Mouse (Mus musculus): ENCODE results near the gene Nudt11. TPM values are rescaled to one million over a fixed set of nuclear protein-coding genes. Genes with fewer than 3 reads are reported as not detected.

The Nudt11 gene
- polyA plus RNA-seq (2017; shearing (Covaris generic)): not detected

DNA sequence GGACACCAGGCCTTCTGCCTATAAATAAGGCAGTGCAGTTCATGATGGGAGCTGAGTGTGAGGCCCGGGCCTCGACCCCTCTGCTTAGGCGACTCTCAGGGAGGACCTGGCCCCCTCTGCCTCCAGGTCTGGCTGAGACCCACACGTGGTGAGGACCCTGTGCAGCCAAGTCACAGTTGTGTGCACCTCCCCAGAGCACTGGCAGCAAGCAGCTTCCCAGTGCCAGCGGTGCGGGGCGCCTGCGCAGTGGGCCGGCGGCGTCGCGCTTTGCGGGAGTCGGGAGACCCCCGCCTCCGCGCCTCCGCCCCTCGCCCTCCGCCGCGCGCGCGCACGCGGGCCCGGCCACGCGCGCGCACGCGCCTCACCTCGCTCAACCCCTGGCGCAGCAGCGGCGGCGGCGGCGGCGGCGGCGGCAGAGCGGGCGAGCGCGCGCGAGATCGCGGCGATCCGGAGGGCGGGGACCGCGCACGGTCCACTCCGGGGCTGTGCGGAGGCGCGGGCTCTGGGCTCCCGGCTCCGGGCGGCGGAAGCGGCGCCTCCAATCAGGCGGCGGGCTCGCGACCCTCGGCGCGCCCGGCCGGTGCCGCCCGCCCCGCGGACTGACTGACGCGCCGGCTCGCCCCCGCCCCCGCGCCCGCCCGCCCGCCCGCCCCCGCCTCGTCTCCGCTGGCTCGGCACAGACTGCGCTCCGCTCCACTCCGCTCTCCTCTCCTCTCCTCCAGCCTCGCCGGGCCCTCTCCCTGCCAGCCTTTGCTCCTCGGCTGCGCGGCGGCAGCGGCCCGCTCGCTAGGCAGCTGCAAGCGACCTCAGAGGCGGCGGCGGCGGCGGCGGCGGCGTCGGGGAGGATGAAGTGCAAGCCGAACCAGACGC lies at the start of gene Nudt11:
Gene Nudt11, plus strand, starts transcription at position 388 of the 870 bp plus-strand sequence.

DNA sequence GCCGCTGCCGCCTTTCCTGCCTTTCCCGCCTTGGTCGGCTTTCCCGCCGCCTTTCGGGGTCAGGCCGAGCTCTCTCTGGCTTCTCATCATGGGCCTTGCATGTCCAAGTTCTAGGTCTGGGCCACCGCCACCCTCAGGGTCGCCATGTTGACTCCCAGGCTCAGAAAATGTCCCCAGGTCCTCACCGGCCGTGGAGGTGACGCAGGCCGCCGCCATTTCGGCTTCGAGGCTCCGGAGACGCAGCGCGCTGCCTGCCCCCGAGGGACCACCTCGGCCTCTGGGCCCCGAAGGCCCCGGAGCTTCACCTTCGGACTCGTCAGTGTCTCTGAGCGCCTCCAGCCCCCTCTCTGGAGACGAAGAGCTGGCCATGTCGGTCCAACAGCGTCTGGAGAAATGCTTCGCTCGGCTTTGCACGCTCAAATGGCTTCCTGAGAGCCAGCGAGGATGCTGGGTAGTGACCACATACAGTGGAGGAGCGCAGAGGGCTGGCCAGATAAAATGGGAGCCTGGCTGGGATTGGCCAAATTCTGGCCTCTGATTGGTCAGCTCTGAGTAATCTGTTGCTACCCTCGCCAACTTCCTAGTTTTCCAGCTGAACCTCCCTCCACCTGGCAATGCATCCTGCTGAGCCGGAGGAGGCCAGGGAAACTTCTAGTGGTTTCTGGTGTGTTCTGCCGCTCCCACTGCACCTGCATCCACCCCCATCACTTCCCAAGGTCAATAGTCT lies 35.9 kb downstream of the Nudt11 start, which contains the start of gene AU022751:
Gene AU022751, minus strand, starts transcription at position 466 of the 727 bp plus-strand sequence.

Other genes with a start within 250 kb of the Nudt11 start
- gene AU022751, start 36.0 kb downstream of the Nudt11 start, polyA plus RNA-seq (2017; shearing (Covaris generic)): not detected
- gene Nudt10, start 125.6 kb downstream of the Nudt11 start, polyA plus RNA-seq (2017; shearing (Covaris generic)): not detected